Mouse (Mus musculus) heart, adult 9 months (tissue): Measurements from ENCODE around the gene Bcas3.
"Not testable (repeated sequence)": the region's sequence is repeated elsewhere in the genome, so short reads cannot be mapped to it uniquely, and the experiment has no call there.

Experiments
- DNase-seq, 2 experiments: peaks; one replicate each; pipeline ENCODE4 v3.0.0; 2022; ENCODE audit warnings: low spot score in 2 of 2

The Bcas3 gene

DNA sequence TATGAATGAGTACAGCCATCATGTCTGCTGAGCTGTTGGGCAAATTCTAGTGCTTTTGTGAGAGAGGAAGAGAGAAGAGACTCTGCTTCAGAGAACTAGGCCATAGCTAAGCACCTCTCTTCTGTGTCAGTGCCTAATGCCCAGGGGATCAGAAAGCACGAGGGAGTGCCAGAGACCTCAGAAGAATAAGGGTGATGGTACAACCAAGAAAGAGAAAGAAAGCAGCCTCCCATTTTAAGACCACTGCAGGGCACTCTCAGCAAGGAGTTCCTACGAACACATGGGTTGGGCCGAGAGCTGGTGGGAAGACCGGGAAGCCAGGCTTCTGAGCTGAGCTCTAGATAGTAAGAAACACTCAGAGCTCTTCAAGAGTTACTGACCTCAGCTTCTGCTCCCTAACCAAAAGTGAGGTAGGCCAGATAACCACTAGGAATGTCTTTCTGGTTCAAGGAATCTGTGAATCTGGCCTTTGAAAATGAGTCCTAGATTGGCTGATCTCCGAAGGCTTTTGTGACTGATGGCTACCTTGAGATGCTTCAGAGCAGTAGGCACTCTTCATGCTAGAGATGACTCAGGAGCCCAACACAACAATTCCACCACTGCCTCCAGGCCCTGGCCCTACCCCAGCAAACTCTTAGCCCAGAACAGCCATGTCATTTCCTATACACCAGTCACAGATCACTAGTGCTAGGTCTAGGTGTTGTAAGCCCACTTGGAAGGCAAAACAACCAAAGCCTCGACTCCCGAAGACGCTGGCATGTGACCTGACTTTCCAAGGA is 359.2 kb downstream of the Bcas3 start:
- no peak for DNase-seq

GRCm38 (mm10) chr11:85712860-85713813 is 360.2 kb downstream of the Bcas3 start:
- peak; percentile 77 to 79 for DNase-seq

- DNase-seq, result no peak
Observed at GRCm38 (mm10) chr11:85713814-85714208, 360.8 kb downstream of the Bcas3 start.

DNA sequence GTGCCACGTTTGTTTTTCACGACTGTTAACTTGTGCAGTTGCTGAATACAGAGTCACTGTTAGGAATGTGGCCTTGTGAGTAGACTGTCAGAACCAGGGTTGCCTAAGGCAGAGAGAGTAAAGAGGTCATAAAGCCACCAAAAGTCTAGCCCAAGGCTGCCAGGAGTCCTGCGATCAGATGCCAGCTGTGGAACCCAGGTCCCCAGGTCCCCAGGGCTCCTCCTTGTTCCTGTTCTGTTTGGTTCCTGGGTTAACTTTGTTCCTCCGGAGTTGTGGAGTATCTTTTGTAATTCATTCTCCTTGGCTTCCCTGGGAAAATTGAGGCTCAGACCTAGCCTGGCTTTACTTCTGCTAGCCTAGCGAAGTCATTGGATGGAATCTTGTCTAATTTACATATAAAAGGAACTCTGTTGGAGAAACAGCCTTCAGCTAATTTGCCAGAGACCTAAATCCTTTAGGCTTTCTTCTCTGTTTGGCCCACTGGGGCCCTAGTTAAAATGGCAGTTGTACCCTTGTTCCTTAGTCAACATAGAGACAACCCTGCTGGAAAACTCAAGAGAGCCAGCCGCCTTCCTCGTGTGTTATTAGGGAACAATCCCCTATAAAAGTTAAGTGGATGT is 361.5 kb downstream of the Bcas3 start:
- DNase-seq, result no peak

DNA sequence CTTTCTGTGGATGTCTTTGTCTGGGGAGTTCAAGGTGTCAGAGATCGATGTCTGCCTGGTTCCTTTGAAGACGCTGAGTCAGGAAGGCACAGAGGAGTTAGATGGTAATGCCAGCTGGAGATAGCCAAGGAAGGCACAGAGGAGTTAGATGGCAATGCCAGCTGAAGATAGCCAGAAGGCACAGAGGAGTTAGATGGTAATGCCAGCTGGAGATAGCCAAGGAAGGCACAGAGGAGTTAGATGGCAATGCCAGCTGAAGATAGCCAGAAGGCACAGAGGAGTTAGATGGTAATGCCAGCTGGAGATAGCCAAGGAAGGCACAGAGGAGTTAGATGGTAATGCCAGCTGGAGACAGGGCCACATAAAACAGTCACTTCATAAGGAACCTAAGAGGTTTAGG is 363.8 kb downstream of the Bcas3 start:
- DNase-seq, result not testable (repeated sequence)

DNA sequence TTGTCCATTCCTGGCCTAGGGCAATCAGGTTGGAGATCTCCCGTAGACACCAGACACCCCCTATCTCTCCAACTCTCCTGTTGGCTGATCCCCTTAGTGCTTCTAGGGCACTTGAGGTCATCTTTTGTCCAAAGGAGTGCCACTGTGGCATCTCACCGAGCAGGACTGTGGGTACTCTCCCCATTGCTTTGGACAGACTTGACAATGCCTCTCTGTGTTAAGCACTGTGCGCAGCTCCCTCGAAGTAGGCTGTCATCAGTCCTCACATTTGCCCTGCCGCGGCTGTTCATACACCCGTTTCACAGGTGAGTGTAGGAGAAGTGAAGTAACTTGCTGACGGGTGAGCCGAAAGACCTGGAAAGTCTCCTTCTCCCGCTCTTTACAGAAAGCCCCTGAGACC is 366.1 kb downstream of the Bcas3 start:
- DNase-seq, result no peak

DNA sequence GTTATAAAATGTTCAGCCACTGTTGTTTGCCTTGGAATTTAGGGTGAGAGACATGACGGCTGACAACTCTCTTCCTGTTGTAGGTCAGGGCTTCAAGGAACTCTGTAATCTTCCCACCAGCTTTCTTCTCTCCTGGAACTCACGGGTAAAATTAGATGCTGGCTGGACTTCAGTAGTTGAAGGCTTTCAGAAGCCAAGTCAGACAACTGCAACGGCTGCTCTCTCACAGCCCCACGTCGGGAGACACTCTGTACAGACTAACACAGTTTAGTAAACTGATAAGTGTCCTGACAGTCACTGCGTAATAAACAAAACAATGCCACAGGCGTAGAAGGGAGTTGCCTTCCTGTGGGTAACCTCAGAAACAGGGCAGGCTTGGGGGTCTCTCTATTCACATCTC is 366.8 kb downstream of the Bcas3 start:
- DNase-seq, result peak; percentile 25 to 34

DNA sequence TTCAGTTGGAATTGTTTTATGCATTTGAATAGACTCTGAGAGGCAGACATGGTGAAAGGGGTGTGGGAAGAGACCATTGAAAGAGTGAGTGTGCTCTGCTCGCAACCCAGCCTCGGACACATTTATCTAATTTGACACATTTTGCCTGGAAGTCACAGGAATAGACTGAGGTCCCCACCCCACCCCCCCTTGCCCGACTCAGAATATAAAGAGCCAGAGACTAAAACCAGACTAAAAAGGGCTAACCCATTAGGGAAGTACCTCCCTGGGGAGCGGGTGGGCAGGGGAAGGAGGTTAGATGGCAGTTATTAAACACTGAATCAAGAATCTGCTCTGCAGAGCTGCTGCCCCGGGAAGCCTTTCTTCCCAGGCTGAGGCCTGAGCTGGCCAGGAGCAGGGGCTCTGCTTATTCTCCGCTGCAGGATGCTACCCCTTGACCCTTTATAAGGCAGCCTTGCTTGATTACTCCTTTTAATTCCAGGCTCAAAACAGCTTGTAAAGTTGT is 367.4 kb downstream of the Bcas3 start:
- no peak for DNase-seq

DNA sequence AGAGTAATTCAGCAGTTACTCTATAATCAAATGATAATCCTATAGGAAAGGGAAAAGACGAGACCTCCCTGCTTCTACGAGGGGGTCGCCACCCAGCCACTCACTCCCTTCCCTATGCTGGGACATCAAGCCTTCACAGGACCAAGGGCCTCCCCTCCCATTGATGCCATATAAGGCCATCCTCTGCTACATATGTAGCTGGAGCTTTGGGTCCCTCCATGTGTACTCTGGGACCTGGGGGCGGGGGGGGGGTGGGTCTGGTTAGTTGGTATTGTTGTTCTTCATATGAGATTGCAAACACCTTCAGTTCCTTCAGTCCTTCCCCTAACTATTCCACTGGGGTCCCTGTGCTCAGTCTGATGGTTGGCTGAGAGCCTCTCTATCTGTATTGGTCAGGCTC is 369.0 kb downstream of the Bcas3 start:
- DNase-seq, result no peak

DNA sequence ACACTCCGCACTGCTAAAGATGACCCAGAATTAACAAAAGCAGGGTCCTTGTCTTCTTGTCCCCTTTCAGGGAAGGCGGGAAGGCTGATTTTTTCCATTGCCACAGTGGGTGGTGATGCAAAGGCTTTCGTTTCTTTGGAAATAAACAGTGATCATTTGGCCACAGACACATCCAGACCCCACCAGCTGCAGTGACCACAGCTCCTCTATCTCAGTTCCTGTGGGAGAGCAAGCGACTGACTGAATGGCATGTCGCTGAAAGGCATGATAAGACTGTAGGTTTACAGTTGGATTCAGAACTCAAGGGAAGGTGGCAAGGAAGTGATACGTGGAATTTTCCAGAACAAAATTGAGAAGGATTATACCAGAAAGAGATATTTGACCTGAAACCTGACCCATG is 371.2 kb downstream of the Bcas3 start:
- DNase-seq, result no peak

GRCm38 (mm10) chr11:85729725-85730124 is 376.8 kb downstream of the Bcas3 start:
- DNase-seq, result no peak

GRCm38 (mm10) chr11:85732462-85733012 is 379.6 kb downstream of the Bcas3 start:
- no peak for DNase-seq

DNA sequence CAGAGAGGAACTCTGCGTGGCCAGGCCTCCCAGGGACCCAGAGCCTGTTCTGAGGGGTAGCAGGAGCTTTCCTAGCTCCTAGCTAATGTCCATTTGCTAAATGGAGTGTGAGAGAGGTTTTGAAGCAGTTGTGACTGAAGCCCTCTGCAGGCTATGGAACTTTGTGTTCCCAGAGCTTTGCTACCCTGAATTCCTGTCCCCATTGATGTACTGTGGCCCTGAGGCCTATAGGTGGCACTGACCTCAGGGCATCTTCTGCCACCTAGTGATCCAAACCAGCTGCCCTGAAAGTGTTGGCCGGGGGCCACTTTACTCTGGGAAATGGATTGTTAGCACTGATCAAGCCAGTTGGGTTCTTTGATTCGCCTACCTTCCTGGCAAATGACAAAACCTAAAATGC is 380.6 kb downstream of the Bcas3 start:
- DNase-seq, result no peak

DNA sequence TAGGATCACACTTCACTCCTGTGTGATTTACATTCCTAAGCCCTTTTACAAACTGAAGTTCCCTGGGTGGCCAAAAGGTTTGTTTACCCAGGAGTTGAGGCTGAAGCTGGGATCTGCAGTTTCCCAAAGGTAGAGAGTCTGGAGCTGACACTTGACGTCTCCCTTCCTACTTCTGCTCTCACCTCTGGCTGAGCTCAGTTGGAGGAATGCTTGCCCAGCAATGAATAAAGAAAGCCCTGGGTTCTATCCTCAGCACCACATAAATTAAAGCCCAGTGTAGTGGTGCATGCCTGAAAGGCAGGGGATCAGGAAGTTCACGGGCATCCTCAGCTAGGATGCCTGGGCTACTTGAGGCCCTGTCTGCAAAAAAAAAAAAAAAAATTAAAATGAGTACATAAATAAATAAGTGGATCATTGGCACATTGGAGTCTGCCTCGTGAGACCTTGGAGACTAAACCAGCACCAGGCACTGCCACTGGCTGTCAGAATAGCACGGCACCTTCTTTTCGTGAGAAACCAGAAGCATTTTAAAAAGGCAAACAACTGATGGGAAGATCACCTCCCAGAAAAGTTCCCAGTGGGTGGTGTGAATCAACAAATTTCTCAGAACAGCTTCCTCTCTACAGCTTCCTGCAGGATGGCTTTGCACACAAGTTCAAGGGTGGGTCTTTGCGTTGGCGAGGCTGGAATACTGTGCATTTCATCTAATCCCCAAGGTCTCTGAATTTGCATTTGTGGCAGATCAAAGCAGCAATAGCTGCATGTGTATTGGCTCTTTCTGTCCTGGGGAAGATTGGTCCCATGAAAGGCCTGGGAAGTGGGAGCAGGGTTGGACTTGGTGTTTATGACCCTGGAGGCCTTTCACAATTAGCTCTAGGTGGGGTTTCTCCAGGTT is 381.6 kb downstream of the Bcas3 start:
- no peak for DNase-seq

DNA sequence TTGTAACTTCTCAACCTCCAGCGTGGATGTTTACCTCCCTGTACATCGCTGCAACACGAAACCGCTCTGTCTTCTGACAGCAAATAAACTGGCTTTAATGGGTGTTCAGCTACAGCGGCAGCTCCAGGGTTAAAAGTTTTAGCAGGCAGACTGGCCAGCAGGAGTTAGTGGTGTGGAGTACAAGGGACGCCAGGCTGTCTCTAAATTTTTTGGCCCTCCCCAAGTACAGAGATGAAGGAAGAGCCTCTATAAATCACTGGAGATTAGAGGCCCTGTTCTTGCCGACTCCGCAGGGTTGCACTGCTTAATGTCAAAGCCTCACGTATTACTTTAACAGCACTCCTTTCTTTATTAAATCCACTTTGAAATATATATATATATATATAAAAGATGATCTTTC is 384.3 kb downstream of the Bcas3 start:
- no peak for DNase-seq

DNA sequence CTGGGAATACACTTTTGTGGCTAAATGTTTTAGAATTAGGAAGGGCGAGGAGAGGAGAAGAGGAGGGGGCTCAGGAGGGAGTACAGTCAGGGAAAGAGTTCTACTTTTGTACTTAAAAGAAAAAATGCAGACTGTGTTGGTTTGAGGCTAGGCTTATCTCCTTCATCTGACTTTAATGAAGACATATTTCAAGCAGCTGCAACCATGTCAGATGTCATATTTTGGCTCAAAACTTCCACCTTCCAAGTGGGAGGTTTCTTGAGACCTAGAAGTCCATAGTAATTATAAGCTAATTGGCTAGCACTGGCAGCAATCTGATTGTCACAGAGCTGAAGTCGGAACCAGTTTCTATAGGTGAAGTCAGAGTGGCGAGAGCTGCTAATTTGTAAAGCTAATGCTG is 384.9 kb downstream of the Bcas3 start:
- DNase-seq, result no peak

DNA sequence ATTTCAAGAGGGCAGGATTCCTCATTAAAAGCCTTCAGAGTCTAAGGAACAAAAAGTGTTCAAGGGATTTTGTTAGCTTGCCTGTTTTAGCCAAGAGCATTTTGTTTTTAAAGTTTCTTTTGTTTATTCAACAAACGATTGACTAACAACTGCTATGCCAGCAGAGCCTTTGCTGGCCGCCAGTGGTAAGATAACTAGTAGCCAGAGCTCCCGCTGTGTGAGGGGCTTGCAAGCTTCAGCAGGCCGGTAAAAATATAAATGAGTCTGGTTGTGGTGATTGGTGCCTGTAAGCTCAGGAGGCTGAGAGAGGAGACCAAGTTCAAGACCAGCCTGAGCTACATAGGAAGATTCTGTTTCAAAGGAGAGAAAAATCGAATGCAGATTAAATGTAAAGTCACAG is 385.6 kb downstream of the Bcas3 start:
- no peak for DNase-seq

DNA sequence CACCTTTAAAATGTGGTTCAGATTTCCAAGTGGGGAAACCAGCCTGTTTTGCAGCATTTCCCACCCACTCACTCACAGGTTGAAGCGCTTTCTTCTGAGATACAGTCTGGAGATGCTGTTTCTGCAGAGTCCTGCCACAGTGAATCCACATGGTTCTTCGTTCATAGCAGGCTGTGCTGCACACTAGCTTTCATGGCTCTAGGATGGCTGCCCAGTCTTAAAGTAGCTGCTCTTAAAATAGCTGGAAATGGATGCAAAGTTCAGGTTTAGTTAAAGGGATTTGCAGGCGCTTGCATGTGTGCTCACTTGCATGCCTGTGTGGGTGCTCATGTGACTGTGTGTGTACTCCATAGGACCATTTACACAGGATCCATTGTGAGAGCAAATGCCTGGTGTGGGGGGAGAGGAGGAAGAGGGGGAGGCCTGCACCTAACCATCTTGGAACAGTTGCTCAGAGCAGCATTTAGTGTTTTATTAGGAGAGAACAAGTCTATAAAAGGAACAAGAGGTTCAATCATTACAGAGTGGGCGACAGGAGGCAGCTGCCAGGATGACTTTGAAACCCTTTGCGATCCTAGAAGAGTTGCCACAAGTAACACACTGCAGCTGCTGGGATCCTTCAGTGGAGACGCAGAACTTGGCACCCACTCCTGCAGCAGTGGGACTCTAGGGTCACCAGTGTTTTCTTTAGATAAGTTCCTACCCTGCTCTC is 386.5 kb downstream of the Bcas3 start:
- peak in 1 of 2 experiments; percentile 20 for DNase-seq

DNA sequence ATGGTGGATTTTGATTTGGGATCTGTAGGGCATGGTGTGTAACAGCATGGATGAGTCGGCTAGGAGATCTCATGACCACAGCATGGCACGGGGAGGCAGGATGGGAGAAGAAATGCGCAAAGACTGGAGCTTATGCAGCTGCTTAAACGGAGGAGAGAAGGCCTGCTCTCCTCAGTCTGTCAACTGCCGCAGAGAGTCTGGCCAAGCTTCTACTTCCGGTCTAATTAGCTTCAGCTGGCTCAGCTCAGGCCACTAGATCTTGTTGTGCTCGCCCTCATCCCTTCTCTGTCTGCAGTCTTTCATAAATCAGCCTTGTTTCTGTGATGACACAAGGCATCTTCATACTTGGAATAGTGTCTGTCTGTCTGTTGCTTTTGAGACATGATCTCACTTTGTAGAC is 393.4 kb downstream of the Bcas3 start:
- peak; percentile 11 to 38 for DNase-seq

DNA sequence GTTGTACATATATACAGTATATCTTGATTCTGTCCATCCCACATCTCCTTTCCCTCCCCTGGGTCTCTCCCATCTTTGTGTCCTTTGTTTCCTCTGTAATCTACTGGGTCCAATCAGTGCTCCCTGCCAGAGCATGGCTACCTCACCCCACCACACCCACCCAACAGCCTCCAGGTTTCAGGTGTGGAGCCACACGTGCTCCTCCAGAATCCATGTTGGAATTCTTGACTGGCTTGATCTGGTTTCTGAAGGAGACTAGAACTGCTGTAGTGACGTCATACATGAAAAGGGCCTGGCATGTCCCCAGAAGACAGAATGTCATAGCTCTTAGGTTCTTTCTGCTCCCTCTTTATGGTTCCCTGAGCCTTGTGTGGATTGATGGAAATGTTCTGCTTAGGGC is 395.9 kb downstream of the Bcas3 start:
- no peak for DNase-seq
